Mouse (Mus musculus) urinary bladder, adult 18-20 months (tissue): ENCODE data around the gene Slc46a2.

Source experiments
- DNase-seq, 2 experiments: peaks; one replicate each; pipeline ENCODE4 v3.0.0; 2022; ENCODE audit warnings: low spot score in 2 of 2, mixed read lengths in 2 of 2

Gene Slc46a2

GRCm38 (mm10) chr4:59914608-59915403, at the start of gene Slc46a2:
Gene Slc46a2, minus strand, starts transcription at chr4:59915056.
- no peak for DNase-seq

- no peak for DNase-seq
Measured at GRCm38 (mm10) chr4:59963405-59964344, 48.8 kb upstream of the Slc46a2 start, which contains the start of gene Mup6. Gene Mup6, plus strand, starts transcription at chr4:59964294.

DNA sequence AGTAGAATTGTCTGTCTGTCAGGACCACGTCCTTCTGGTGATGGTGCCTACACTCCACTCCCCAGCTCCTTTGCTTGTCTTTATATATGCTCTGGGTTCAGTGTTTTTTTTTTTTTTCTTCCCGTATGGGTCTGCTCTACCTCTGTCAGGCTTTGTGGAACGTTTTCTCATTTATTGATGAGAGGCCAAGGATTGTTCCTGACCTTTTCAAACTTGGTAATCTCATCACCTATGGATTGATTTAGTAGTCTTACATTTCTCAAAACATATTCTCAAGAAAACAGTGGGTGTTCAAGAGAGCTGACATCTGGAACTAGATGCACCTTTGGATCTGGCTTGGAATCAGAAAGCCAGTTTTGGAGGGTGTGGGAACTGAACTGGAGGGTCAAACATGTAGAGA, 45.8 kb upstream of the Slc46a2 start, which contains the start of gene Mup4:
Gene Mup4 (minus strand): TSS at position 101 of the 400 bp plus-strand sequence.
- no peak for DNase-seq

DNA sequence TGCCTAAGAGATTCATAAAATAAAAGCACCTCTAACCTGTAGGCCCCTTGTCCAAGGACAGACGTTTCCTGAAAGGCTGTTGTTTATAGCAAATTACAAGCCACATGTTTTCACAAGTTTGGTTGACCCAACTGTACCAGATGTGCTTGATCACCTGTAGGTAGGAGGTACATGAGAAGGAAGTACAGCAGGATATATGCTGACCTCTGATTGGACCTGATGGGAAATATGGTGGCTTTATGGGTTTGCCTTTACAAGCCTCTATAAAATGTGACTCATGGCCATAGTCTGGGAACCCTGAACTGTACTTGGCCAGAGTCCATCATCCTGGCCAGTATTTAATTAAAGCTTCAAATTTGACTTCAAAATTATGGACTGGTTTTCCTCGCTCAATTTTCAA, 22.7 kb upstream of the Slc46a2 start:
- DNase-seq, result no peak

- no peak for DNase-seq
Measured at GRCm38 (mm10) chr4:59932505-59933281, 17.8 kb upstream of the Slc46a2 start.

DNA sequence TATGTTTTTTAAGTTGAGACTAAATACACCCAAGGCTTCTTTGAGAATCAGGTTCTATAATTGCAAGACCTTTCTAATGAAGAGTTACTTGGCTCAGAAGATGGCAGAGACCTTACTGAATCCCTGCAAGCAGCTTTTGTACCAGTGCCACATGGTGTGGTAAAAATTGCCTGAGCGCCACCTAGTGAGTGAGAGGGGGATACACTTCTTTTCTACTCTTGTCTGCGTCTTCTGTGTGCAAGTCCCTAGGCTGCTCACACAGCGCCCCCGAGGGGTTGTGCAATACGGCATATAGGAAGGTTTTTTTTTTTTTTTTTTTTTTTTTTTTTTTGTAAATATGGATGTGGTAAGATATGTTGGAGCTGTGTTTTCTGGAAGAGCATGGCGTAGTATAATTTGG, 13.5 kb upstream of the Slc46a2 start:
- peak in 1 of 2 experiments; percentile 54 for DNase-seq

DNA sequence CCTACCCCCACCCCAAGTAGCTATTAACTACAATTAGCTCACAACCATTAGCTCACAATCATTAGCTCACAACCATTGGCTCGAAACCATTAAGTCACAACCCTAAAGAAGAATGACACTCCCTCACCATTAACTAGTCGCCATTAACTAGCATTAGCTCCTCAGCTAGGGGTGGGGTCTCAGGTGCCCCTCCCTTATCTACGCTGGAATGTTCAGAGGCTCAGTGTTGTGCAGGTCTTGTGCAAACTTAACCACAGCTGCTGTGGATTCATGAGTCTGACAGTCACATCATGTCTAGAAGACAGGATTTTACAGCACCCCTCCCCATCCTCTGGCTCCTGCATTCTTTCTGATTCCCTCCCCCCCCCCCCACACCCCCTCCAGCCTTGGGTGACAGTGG, 12.8 kb upstream of the Slc46a2 start:
- DNase-seq, result no peak

DNA sequence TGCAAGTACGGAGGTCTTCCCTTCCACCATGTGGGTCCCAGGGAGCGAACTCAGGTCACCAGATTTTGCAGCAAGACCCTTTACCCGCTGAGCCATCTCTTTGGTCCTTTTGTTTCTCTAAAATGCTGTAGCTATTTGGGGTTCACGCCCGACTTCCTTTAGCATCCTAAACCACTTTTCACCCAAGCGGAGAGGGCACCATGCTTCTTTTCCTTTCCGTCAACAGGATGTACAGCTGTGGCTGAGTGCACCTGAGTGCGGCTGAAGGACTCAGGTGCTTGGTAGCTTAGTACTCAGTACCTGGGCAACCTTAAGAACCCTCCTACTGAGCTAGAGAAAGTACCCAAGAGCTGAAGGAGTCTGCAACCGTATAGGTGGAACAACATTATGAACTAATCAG, 10.2 kb upstream of the Slc46a2 start:
- DNase-seq, result no peak

DNA sequence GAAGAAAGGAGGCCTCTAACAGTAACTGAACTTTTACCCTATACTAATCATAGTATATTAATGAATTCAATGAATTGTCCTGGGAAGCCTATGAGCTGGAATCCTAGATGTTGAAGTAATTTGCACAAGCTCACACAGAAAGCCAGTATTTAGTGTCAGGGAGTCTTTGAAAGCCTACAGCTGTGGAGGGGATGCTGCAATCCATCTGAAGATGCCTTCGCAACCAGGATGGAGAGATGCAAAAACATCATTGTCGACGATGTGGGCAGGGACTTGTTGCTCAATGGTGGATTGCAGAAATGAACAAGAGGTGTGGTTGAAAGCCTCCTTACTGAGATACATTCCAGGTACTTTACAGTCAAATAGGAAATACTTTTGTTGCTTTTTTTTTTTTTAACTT, 3.1 kb upstream of the Slc46a2 start:
- no peak for DNase-seq

- no peak for DNase-seq
Measured at GRCm38 (mm10) chr4:59908785-59909184, 6.1 kb downstream of the Slc46a2 start.

- DNase-seq, result no peak
Measured at GRCm38 (mm10) chr4:59907657-59908230, 7.1 kb downstream of the Slc46a2 start.

DNA sequence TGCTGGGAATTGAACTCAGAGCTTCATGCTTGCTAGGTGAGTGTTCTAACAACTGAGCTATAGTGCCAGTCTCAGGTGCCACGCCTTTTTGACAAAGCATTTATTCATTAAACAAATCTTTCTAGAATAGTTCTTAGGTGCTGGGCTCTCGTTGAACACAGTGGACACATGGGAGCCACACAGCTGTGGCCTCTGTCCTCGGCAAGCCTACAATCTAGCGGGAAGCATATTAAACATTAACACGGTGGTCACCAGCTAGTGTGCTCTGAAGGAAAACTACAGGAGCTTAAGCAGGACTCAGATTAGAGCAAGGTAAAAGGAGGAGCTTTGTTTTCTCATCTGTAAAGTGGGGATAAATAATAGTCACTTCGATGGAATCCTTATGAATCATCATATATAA, 7.8 kb downstream of the Slc46a2 start:
- DNase-seq, result no peak

- no peak for DNase-seq
Measured at GRCm38 (mm10) chr4:59902547-59902946, 12.3 kb downstream of the Slc46a2 start.

DNA sequence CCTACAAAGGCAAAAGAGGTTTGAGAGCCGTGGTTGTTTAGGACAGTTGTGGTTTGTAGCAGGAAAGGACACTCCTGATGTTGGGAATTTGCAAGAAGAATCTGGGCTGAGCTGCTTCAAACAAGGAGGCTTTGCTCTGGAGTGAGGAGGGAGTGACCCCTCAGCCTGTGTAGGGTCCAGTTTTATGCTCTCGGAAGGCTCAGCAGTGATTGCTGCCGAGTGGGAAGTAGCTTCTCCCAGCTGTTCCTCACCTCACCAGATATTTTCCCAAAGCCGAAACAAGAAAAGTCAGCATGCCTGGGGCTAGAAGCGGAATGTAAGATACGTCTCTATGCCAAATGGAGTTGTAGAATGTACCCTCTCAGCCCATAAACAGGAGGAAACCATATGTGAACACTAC, 13.0 kb downstream of the Slc46a2 start:
- no peak for DNase-seq

DNA sequence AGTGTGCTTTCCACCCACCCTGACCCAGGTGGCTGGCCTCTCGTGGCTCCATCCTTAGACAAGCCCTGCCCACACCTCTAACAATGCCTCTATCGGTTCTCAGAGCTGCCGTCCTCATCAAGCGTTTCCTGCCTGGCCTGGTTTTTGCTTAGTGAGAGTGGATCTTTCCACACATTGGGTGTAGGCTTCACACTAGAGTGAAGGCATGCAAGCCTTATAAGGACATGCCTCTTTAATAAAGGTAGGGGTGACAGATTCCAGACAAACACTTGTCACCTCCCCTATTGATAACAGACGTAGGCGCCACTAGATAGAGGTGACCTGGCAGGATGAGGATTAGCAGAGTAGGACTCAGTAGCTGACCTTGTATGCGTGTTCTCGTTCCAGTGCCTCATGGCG, 16.3 kb downstream of the Slc46a2 start:
- no peak for DNase-seq

GRCm38 (mm10) chr4:59897814-59898520, 16.9 kb downstream of the Slc46a2 start:
- DNase-seq, result no peak

GRCm38 (mm10) chr4:59896000-59896399, 18.9 kb downstream of the Slc46a2 start:
- no peak for DNase-seq

- DNase-seq, result no peak
Measured at GRCm38 (mm10) chr4:59894977-59895575, 19.8 kb downstream of the Slc46a2 start.

- no peak for DNase-seq
Measured at GRCm38 (mm10) chr4:59894415-59894814, 20.4 kb downstream of the Slc46a2 start.

GRCm38 (mm10) chr4:59892731-59893130, 22.1 kb downstream of the Slc46a2 start:
- DNase-seq, result no peak
